Mouse (Mus musculus) liver, postnatal 0 days (tissue): ENCODE measurements around the gene Mdga1. TPM values are rescaled to one million over a fixed set of nuclear protein-coding genes. Genes with fewer than 3 reads are reported as not detected.

Experiments used
- ATAC-seq: fragments of 200-750 bp; cut with Nextera tagmentation; 2 replicates; pipeline ENCODE4 v1.8.0; 2017; ENCODE audit warnings: mild to moderate bottlenecking, moderate library complexity
- DNase-seq: peaks from one replicate; pipeline ENCODE4 v3.0.0-alpha.2; 2016
- H3K27ac ChIP-seq: fragments of 300-500 bp; sonication (generic); 2 replicates; pipeline ENCODE4 v1.5.1; 2014; ENCODE audit warnings: antibody characterized with exemption, moderate library complexity, mild to moderate bottlenecking, low read depth
- H3K27me3 ChIP-seq: fragments of 300-500 bp; sonication (generic); 2 replicates; pipeline ENCODE4 v1.6.1; 2014; ENCODE audit warnings: low read length, control low read depth, mixed read lengths; ENCODE audit not compliant: insufficient read depth
- H3K36me3 ChIP-seq: fragments of 300-500 bp; sonication (generic); replicated peaks from 2 replicates; pipeline ENCODE4 v1.6.1; 2014; ENCODE audit warnings: mild to moderate bottlenecking, control low read depth, low read length, moderate library complexity, mixed read lengths; ENCODE audit not compliant: insufficient read depth
- H3K4me1 ChIP-seq: fragments of 300-500 bp; sonication (generic); 2 replicates; pipeline ENCODE4 v1.6.1; 2014; ENCODE audit warnings: antibody characterized with exemption, mild to moderate bottlenecking, control low read depth; ENCODE audit not compliant: insufficient read depth
- H3K4me2 ChIP-seq: fragments of 300-500 bp; sonication (generic); 2 replicates; pipeline ENCODE4 v1.6.1; 2014; ENCODE audit warnings: low read depth, mild to moderate bottlenecking, low read length, moderate library complexity, mixed read lengths
- H3K4me3 ChIP-seq: fragments of 300-500 bp; sonication (generic); 2 replicates; pipeline ENCODE4 v1.5.1; 2014; ENCODE audit warnings: low read depth, low read length
- H3K9ac ChIP-seq: fragments of 300-500 bp; sonication (generic); replicated peaks from 2 replicates; pipeline ENCODE4 v1.6.1; 2014; ENCODE audit warnings: mild to moderate bottlenecking, moderate library complexity
- H3K9me3 ChIP-seq: fragments of 300-500 bp; sonication (generic); 2 replicates; pipeline ENCODE4 v1.6.1; 2016; ENCODE audit warnings: mild to moderate bottlenecking, control low read depth, low read length, mixed read lengths
- CTCF ChIP-seq: sonication (generic); IDR thresholded peaks from 2 replicates; pipeline ENCODE4 v1.5.1; 2016; ENCODE audit warnings: antibody characterized with exemption, low read depth
- EP300 ChIP-seq: IDR thresholded peaks from 2 replicates; pipeline ENCODE4 v1.6.1; 2016; ENCODE audit warnings: antibody characterized with exemption, low read depth, mild to moderate bottlenecking
- WGBS: fragments of 180-500 bp; shearing (Covaris S2); extraction: QIAGEN DNeasy Blood & Tissue Kit; methylation state at CpG from one replicate; pipeline ENCODE4 v1.1.7; 2014; ENCODE audit not compliant: insufficient replicate concordance; 5-methylcytosine and 5-hydroxymethylcytosine counted together
- polyA plus RNA-seq: library from polyadenylated mRNA; unstranded; fragments of >200 nt; fragmentation: Nextera tagmentation; extraction: Ambion mirVana; gene quantifications from 2 replicates; pipeline ENCODE4 v1.2.1, GENCODE M21; 2015

The Mdga1 gene
- polyA plus RNA-seq, 1 experiment from 2014 or later, result 2.0 TPM

GRCm38 (mm10) chr17:29994459-29994858 is 24.6 kb upstream of the Mdga1 start:
- Histone ChIP-seq H3K27me3 (no peaks in the 10 kb centered on the region), H3K9ac (no peak overlapping the region), H3K4me3 (no peak overlapping the region), H3K27ac (no peak overlapping the region), H3K4me1 (no peaks in the 10 kb centered on the region), H3K36me3 (no peaks in the 10 kb centered on the region), H3K9me3 (no peaks in the 10 kb centered on the region), H3K4me2 (no peak overlapping the region)
- 60% methylated on average over 4 of the region's 4 CpGs for WGBS
- TF ChIP-seq CTCF, result no peak
- TF ChIP-seq EP300, result no peak
- no peak for DNase-seq
- no peak for ATAC-seq

DNA sequence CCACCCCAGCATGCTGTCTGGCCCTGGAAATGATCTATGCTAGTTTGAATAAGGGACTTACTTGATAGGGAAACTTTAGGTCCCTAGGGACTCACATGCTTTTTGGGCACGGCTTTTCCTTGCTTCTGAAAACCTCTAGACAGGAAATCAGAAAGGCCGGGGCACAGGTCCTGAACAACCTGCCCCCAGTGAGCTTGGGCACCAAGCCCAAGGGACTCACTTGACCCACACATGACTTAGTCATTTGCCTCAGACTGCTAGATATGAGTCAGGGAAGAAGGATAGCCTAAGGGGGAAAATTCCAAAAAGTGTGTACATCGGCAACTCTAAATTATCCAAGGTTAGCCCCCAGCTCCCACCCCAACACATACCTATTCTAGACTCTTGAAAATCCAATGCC is 24.1 kb upstream of the Mdga1 start:
- Histone ChIP-seq H3K4me1 (no peaks in the 10 kb centered on the region), H3K27me3 (no peaks in the 10 kb centered on the region), H3K9me3 (no peaks in the 10 kb centered on the region), H3K4me3 (no peak overlapping the region), H3K36me3 (no peaks in the 10 kb centered on the region), H3K9ac (no peak overlapping the region), H3K27ac (no peak overlapping the region), H3K4me2 (no peak overlapping the region)
- no peak for TF ChIP-seq EP300
- TF ChIP-seq CTCF, result no peak
- DNase-seq (no peak), ATAC-seq (no peak)
- WGBS, result 67% methylated on average over 3 of the region's 3 CpGs

DNA sequence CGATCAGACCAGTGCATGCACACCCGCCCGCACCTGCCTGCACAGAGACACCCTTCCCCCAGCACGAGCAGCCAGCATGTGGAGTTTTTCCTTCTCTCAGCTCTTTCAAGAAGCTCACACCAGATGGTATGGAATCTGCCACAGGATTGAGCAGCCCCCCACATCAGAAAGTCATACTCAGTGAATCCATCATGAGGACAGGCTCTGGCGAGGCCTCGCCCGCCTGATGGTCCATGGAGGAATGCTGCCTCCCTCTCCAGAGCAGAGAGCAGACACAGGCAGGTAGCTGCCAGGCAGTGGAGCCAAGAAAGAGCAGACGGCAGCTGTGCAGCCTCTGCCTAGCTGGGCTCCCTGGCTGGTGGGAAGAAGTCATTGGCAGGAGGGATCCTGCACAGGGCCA is 23.6 kb upstream of the Mdga1 start:
- TF ChIP-seq CTCF (no peak), EP300 (no peak)
- WGBS, result 82% methylated on average over 8 of the region's 8 CpGs

GRCm38 (mm10) chr17:29990845-29991244 is 21.0 kb upstream of the Mdga1 start:
- no peaks in the 10 kb centered on the region for H3K4me1 ChIP-seq
- no peak overlapping the region for H3K27ac ChIP-seq
- no peak for ATAC-seq
- H3K36me3 ChIP-seq, result no peaks in the 10 kb centered on the region
- H3K4me3 ChIP-seq, result no peak overlapping the region
- no peak overlapping the region for H3K9ac ChIP-seq
- no peaks in the 10 kb centered on the region for H3K27me3 ChIP-seq
- no peak for DNase-seq
- H3K4me2 ChIP-seq, result no peak overlapping the region
- H3K9me3 ChIP-seq, result no peaks in the 10 kb centered on the region
- TF ChIP-seq CTCF (no peak), EP300 (no peak)
- WGBS, result 71% methylated on average over 2 of the region's 2 CpGs

More for the DNA sequence above, 23.6 kb upstream of the Mdga1 start:
- ATAC-seq (no peak), DNase-seq (no peak)
- no peaks in the 10 kb centered on the region for H3K4me1 ChIP-seq
- no peak overlapping the region for H3K9ac ChIP-seq
- no peak overlapping the region for H3K4me2 ChIP-seq
- H3K4me3 ChIP-seq, result no peak overlapping the region
- H3K9me3 ChIP-seq, result no peaks in the 10 kb centered on the region
- H3K27ac ChIP-seq, result no peak overlapping the region
- no peaks in the 10 kb centered on the region for H3K27me3 ChIP-seq
- no peaks in the 10 kb centered on the region for H3K36me3 ChIP-seq

- Histone ChIP-seq H3K27ac (no peak overlapping the region), H3K4me1 (peaks cover 4% of the 10 kb centered on the region; the same call in 1 of the 2 replicates), H3K4me2 (no peak overlapping the region), H3K9me3 (no peaks in the 10 kb centered on the region), H3K36me3 (no peaks in the 10 kb centered on the region), H3K4me3 (no peak overlapping the region), H3K9ac (no peak overlapping the region), H3K27me3 (no peaks in the 10 kb centered on the region)
- DNase-seq (no peak), ATAC-seq (no peak)
- 68% methylated on average over 3 of the region's 3 CpGs for WGBS
- TF ChIP-seq CTCF (no peak), EP300 (no peak)
Observed at GRCm38 (mm10) chr17:29990136-29990535, 20.2 kb upstream of the Mdga1 start.

GRCm38 (mm10) chr17:29989653-29990052 is 19.8 kb upstream of the Mdga1 start:
- Histone ChIP-seq H3K4me2 (no peak overlapping the region), H3K4me1 (peaks cover 4% of the 10 kb centered on the region; the same call in 1 of the 2 replicates), H3K27me3 (no peaks in the 10 kb centered on the region), H3K4me3 (no peak overlapping the region), H3K9ac (no peak overlapping the region), H3K27ac (no peak overlapping the region), H3K9me3 (no peaks in the 10 kb centered on the region), H3K36me3 (no peaks in the 10 kb centered on the region)
- ATAC-seq (no peak), DNase-seq (no peak)
- TF ChIP-seq EP300 (no peak), CTCF (no peak)
- 76% methylated on average over 5 of the region's 5 CpGs for WGBS

DNA sequence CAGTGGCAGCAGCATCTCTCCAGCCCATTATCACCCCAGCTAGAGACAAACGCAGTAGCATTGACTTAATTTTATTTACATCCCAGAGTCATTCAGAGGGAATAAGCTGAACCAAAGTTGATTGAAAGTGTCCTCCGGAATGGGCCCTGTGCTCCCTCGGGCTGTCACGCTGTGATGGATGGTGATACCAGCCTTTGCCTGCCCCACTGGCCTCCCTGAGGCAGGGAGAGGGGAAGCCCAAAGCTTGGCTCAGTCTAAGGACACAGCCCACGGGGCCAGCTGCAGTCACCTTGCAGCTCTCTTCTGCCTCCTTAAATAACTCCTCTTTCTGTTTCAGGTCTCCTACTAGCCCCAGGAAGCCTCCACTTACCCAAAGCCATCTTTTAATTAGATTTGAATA is 18.3 kb upstream of the Mdga1 start:
- DNase-seq (no peak), ATAC-seq (no peak)
- H3K9me3 ChIP-seq, result no peaks in the 10 kb centered on the region
- WGBS, result 29% methylated on average over 5 of the region's 5 CpGs
- H3K9ac ChIP-seq, result no peak overlapping the region
- H3K36me3 ChIP-seq, result no peaks in the 10 kb centered on the region
- H3K4me3 ChIP-seq, result no peak overlapping the region
- H3K27me3 ChIP-seq, result no peaks in the 10 kb centered on the region
- H3K4me1 ChIP-seq, result peaks cover 4% of the 10 kb centered on the region; the same call in 1 of the 2 replicates
- H3K27ac ChIP-seq, result no peak overlapping the region
- no peak overlapping the region for H3K4me2 ChIP-seq
- TF ChIP-seq CTCF (no peak), EP300 (no peak)
